Mouse (Mus musculus) cerebellum, adult 9-11 months (tissue): ENCODE data around the gene Dtx3l.
"Not testable (repeated sequence)": the region's sequence is repeated elsewhere in the genome, so short reads cannot be mapped to it uniquely, and the experiment has no call there.

Experiments used
- DNase-seq: peaks from one replicate; pipeline ENCODE4 v3.0.0; 2022

Dtx3l gene

GRCm38 (mm10) chr16:35923546-35924198 lies 15.3 kb downstream of the Dtx3l start:
- DNase-seq, result no peak

GRCm38 (mm10) chr16:35922301-35922895 lies 16.6 kb downstream of the Dtx3l start:
- no peak for DNase-seq

- DNase-seq, result no peak
Measured at GRCm38 (mm10) chr16:35921676-35922235, 17.2 kb downstream of the Dtx3l start.

- DNase-seq, result no peak
Measured at GRCm38 (mm10) chr16:35918721-35919543, 20.0 kb downstream of the Dtx3l start.

GRCm38 (mm10) chr16:35914301-35914700 lies 24.6 kb downstream of the Dtx3l start:
- DNase-seq, result no peak

GRCm38 (mm10) chr16:35913526-35913925 lies 25.4 kb downstream of the Dtx3l start:
- DNase-seq, result no peak

GRCm38 (mm10) chr16:35911449-35911848 lies 27.5 kb downstream of the Dtx3l start:
- DNase-seq, result no peak

- DNase-seq, result peak; percentile 16
Measured at GRCm38 (mm10) chr16:35907432-35908201, 31.3 kb downstream of the Dtx3l start.

GRCm38 (mm10) chr16:35906887-35907286 lies 32.1 kb downstream of the Dtx3l start:
- no peak for DNase-seq

- DNase-seq, result no peak
Measured at GRCm38 (mm10) chr16:35905819-35906485, 33.0 kb downstream of the Dtx3l start.

- no peak for DNase-seq
Measured at GRCm38 (mm10) chr16:35905355-35905754, 33.6 kb downstream of the Dtx3l start.

- DNase-seq, result no peak
Measured at GRCm38 (mm10) chr16:35904121-35904736, 34.7 kb downstream of the Dtx3l start.

- DNase-seq, result no peak
Measured at GRCm38 (mm10) chr16:35903014-35903640, 35.8 kb downstream of the Dtx3l start.

- no peak for DNase-seq
Measured at GRCm38 (mm10) chr16:35900541-35900940, 38.4 kb downstream of the Dtx3l start.

GRCm38 (mm10) chr16:35894997-35895396 lies 44.0 kb downstream of the Dtx3l start:
- DNase-seq, result no peak

- DNase-seq, result not testable (repeated sequence)
Measured at GRCm38 (mm10) chr16:35891603-35892002, 47.3 kb downstream of the Dtx3l start.

- no peak for DNase-seq
Measured at GRCm38 (mm10) chr16:35890645-35891044, 48.3 kb downstream of the Dtx3l start.

- no peak for DNase-seq
Measured at GRCm38 (mm10) chr16:35888910-35889309, 50.0 kb downstream of the Dtx3l start.

GRCm38 (mm10) chr16:35888174-35888573 lies 50.8 kb downstream of the Dtx3l start:
- no peak for DNase-seq
